Mouse (Mus musculus) CH12.LX (cell line): ENCODE results near the gene Ankzf1.

Experiments used
- EP300 ChIP-seq: IDR thresholded peaks from 2 replicates; pipeline ENCODE4 v1.6.1; 2011; ENCODE audit warnings: low read length, improper control_type of control experiment
- POLR2A ChIP-seq: IDR thresholded peaks from 2 replicates; pipeline ENCODE4 v1.6.1; 2011; ENCODE audit warnings: low read depth, mild to moderate bottlenecking, improper control_type of control experiment, low read length

DNA sequence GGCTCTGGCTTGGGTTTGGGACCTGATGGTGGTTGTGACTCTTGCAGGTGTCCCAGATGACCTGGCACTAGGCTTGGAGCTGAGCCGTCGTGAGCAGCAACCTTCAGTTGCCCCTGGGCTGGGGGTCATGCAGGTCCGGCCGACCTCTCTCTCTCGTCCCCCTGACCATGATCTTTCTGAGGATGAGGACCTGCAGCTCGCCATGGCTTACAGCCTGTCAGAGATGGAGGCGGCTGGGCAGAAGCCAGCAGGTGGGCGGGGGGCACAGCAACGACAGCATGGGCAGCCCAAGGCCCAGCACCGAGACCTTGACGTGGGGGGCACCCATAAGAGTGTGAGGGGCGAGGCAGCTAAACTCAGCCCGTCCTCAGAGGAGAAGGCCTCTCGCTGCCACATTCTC, 51.5 kb downstream of the Ankzf1 start:
- TF ChIP-seq POLR2A (no peak), EP300 (no peak)
